Mouse (Mus musculus): ENCODE results near the gene Lmna. TPM values are rescaled to one million over a fixed set of nuclear protein-coding genes. Genes with fewer than 3 reads are reported as not detected.

Gene Lmna
- polyA plus RNA-seq, 1 experiment from 2014 or later = 17.9 TPM

GRCm38 (mm10) chr3:88505081-88505480 lies 4.7 kb downstream of the Lmna start:
- Histone ChIP-seq H3K27ac (ENCODE audit: low read depth, low read length) (no peak overlapping the region), H3K9me3 (ENCODE audit: control insufficient read depth, low read length) (no peaks in the 10 kb centered on the region), H3K4me3 (ENCODE audit: low read depth, low read length) (no peak overlapping the region), H3K36me3 (ENCODE audit: control insufficient read depth, insufficient read depth, low read length) (no peaks in the 10 kb centered on the region), H3K4me2 (no peak overlapping the region), H3K27me3 (ENCODE audit: control insufficient read depth, insufficient read depth, low read length) (peaks cover 22% of the 10 kb centered on the region), H3K9ac (ENCODE audit: low read length) (no peak overlapping the region), H3K4me1 (ENCODE audit: control insufficient read depth, insufficient read depth, low read length) (peaks cover 16% of the 10 kb centered on the region)
- DNase-seq (ENCODE audit: low spot score, missing footprints) (no peak), ATAC-seq (ENCODE audit: low FRiP score) (no peak)
- WGBS = 70% methylated on average over 6 of the region's 6 CpGs

GRCm38 (mm10) chr3:88503881-88504746 lies 5.6 kb downstream of the Lmna start:
- H3K4me3 ChIP-seq (ENCODE audit: low read depth, low read length) = no peak overlapping the region
- peak; percentile 85 for DNase-seq (ENCODE audit: low spot score, missing footprints)

DNA sequence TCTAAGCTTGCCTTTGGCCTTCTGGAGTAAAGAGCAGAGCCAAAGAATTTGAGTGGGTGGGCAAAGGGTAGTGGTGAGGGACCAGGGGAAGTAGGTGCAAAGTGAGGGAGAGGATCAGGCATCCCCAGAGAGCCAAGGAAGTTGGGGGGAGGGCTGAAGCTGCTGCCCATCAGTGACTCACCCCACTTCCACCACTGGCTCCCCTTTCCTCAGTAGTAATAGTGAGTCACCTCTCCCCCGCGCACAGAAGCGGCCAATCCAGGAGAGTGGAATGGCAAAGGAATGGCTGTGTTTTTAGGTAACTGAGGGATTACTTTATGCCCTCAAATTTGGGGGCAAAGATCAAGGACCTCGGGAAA lies 6.3 kb downstream of the Lmna start:
- Histone ChIP-seq H3K4me2 (peak overlapping the region; percentile 97), H3K4me3 (ENCODE audit: low read depth, low read length) (no peak overlapping the region; the same call in 1 of the 2 replicates), H3K27ac (ENCODE audit: low read depth, low read length) (no peak overlapping the region)

More at GRCm38 (mm10) chr3:88503881-88504746, 5.6 kb downstream of the Lmna start:
- no peak overlapping the region for H3K9ac ChIP-seq (ENCODE audit: low read length)
- H3K9me3 ChIP-seq (ENCODE audit: control insufficient read depth, low read length) = no peaks in the 10 kb centered on the region
- no peak overlapping the region for H3K27ac ChIP-seq (ENCODE audit: low read depth, low read length)
- H3K4me2 ChIP-seq = no peak overlapping the region
- peaks cover 11% of the 10 kb centered on the region; the same call in 1 of the 2 replicates for H3K4me1 ChIP-seq (ENCODE audit: control insufficient read depth, insufficient read depth, low read length)
- H3K27me3 ChIP-seq (ENCODE audit: control insufficient read depth, insufficient read depth, low read length) = peaks cover 22% of the 10 kb centered on the region
- WGBS = 41% methylated on average over 8 of the region's 8 CpGs
- ATAC-seq (ENCODE audit: low FRiP score) = no peak
- no peaks in the 10 kb centered on the region for H3K36me3 ChIP-seq (ENCODE audit: control insufficient read depth, insufficient read depth, low read length)

GRCm38 (mm10) chr3:88502641-88503504 lies 6.9 kb downstream of the Lmna start:
- no peak overlapping the region for H3K27ac ChIP-seq (ENCODE audit: low read depth, low read length)
- H3K4me1 ChIP-seq (ENCODE audit: control insufficient read depth, insufficient read depth, low read length) = peaks cover 11% of the 10 kb centered on the region; the same call in 1 of the 2 replicates
- no peaks in the 10 kb centered on the region for H3K9me3 ChIP-seq (ENCODE audit: control insufficient read depth, low read length)
- WGBS = 1% methylated on average over 53 of the region's 55 CpGs
- H3K4me2 ChIP-seq = peak overlapping the region; percentile 97
- peaks cover 22% of the 10 kb centered on the region for H3K27me3 ChIP-seq (ENCODE audit: control insufficient read depth, insufficient read depth, low read length)
- H3K36me3 ChIP-seq (ENCODE audit: control insufficient read depth, insufficient read depth, low read length) = no peaks in the 10 kb centered on the region
- H3K9ac ChIP-seq (ENCODE audit: low read length) = peak overlapping the region; percentile 64
- ATAC-seq (ENCODE audit: low FRiP score) (peak; percentile 83), DNase-seq (ENCODE audit: low spot score, missing footprints) (peak; percentile 93)
- H3K4me3 ChIP-seq (ENCODE audit: low read depth, low read length) = peak overlapping the region; percentile 47

More for the DNA sequence above, 6.3 kb downstream of the Lmna start:
- no peak for ATAC-seq (ENCODE audit: low FRiP score)
- 22% methylated on average over 4 of the region's 4 CpGs for WGBS
- Histone ChIP-seq H3K4me1 (ENCODE audit: control insufficient read depth, insufficient read depth, low read length) (peaks cover 11% of the 10 kb centered on the region; the same call in 1 of the 2 replicates), H3K9me3 (ENCODE audit: control insufficient read depth, low read length) (no peaks in the 10 kb centered on the region), H3K36me3 (ENCODE audit: control insufficient read depth, insufficient read depth, low read length) (no peaks in the 10 kb centered on the region), H3K27me3 (ENCODE audit: control insufficient read depth, insufficient read depth, low read length) (peaks cover 22% of the 10 kb centered on the region), H3K9ac (ENCODE audit: low read length) (no peak overlapping the region)
- no peak for DNase-seq (ENCODE audit: low spot score, missing footprints)

DNA sequence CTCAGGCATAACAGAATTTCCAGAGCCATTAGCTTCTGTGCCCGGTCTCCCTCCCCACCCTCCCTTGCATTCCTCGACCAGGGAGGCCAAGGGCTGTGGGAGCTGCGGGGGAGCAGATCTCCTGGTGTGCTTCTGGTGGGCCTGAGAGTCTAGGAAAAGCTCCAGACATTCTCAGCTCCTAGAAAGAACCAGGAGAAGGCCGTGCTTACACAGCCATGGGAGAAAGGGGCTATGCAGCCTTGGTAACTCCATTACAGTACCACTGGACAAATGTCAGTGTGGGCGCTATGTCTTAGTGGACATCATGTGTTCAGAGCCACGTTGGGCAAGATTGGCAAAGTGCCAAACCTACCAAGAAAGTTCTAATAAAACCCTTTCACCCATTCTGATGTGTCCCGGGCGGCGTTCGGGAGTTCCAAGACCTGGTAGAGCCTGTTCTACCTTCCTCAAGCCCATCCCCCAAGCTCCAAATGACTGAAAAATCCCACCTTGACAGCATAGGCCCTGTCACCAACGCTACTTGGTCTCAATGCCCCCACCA lies 7.7 kb downstream of the Lmna start:
- Histone ChIP-seq H3K36me3 (ENCODE audit: control insufficient read depth, insufficient read depth, low read length) (no peaks in the 10 kb centered on the region), H3K4me1 (ENCODE audit: control insufficient read depth, insufficient read depth, low read length) (peaks cover 11% of the 10 kb centered on the region; the same call in 1 of the 2 replicates), H3K27me3 (ENCODE audit: control insufficient read depth, insufficient read depth, low read length) (peaks cover 22% of the 10 kb centered on the region), H3K4me2 (peak overlapping the region; percentile 97), H3K9ac (ENCODE audit: low read length) (peak overlapping the region; percentile 64), H3K27ac (ENCODE audit: low read depth, low read length) (no peak overlapping the region), H3K9me3 (ENCODE audit: control insufficient read depth, low read length) (no peaks in the 10 kb centered on the region), H3K4me3 (ENCODE audit: low read depth, low read length) (peak overlapping the region; percentile 47)
- DNase-seq (ENCODE audit: low spot score, missing footprints) (peak; percentile 72), ATAC-seq (ENCODE audit: low FRiP score) (no peak)
- 14% methylated on average over 11 of the region's 11 CpGs for WGBS

DNA sequence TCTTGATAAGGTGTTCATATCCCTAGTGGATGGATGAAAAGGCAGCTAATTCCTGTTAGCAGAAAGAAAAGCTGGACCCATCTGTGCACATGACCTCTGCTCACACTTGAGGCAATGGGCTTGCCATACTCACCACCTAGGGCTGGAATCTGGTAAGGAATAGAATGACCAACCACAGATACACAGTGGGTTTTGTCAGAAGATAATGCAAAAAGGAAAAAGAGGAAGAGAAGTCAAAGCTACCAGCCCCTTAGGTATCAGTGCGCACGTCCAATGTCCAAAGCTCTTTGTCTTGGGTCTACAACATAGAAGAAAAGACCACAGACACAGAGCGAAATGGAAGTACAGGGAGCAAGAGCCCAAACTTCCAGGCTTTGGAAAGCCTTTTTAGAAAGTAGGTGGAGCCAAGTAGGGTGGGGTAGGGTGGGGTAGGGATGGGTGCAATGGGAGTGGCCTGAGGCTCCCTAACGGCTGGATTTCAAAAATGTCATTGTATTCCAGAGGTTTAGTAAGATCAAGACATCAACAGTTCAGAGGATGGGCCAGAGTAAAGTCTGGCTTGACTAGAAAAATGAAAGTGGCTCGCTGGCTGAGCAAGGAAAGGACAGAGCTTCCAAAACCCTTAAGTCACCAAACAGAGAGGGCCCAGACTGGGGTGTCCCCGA lies 8.3 kb downstream of the Lmna start:
- 58% methylated on average over 6 of the region's 6 CpGs for WGBS

GRCm38 (mm10) chr3:88500655-88501365 lies 8.9 kb downstream of the Lmna start:
- peaks cover 22% of the 10 kb centered on the region for H3K27me3 ChIP-seq (ENCODE audit: control insufficient read depth, insufficient read depth, low read length)
- no peak overlapping the region; the same call in 1 of the 2 replicates for H3K4me2 ChIP-seq
- DNase-seq (ENCODE audit: low spot score, missing footprints) = peak; percentile 75
- no peaks in the 10 kb centered on the region for H3K9me3 ChIP-seq (ENCODE audit: control insufficient read depth, low read length)
- no peak overlapping the region for H3K4me3 ChIP-seq (ENCODE audit: low read depth, low read length)
- 50% methylated on average over 4 of the region's 4 CpGs for WGBS
- peaks cover 11% of the 10 kb centered on the region; the same call in 1 of the 2 replicates for H3K4me1 ChIP-seq (ENCODE audit: control insufficient read depth, insufficient read depth, low read length)
- no peaks in the 10 kb centered on the region for H3K36me3 ChIP-seq (ENCODE audit: control insufficient read depth, insufficient read depth, low read length)
- no peak overlapping the region for H3K9ac ChIP-seq (ENCODE audit: low read length)
- H3K27ac ChIP-seq (ENCODE audit: low read depth, low read length) = no peak overlapping the region
- no peak for ATAC-seq (ENCODE audit: low FRiP score)

More for the DNA sequence above, 8.3 kb downstream of the Lmna start:
- Histone ChIP-seq H3K4me2 (no peak overlapping the region), H3K27me3 (ENCODE audit: control insufficient read depth, insufficient read depth, low read length) (peaks cover 22% of the 10 kb centered on the region), H3K27ac (ENCODE audit: low read depth, low read length) (no peak overlapping the region), H3K9ac (ENCODE audit: low read length) (no peak overlapping the region), H3K9me3 (ENCODE audit: control insufficient read depth, low read length) (no peaks in the 10 kb centered on the region), H3K4me1 (ENCODE audit: control insufficient read depth, insufficient read depth, low read length) (peaks cover 11% of the 10 kb centered on the region; the same call in 1 of the 2 replicates), H3K36me3 (ENCODE audit: control insufficient read depth, insufficient read depth, low read length) (no peaks in the 10 kb centered on the region), H3K4me3 (ENCODE audit: low read depth, low read length) (peak overlapping the region; percentile 47; the same call in 1 of the 2 replicates)
- ATAC-seq (ENCODE audit: low FRiP score) = no peak
- peak; percentile 82 for DNase-seq (ENCODE audit: low spot score, missing footprints)

GRCm38 (mm10) chr3:88500087-88500486 lies 9.7 kb downstream of the Lmna start:
- peak; percentile 78 for DNase-seq (ENCODE audit: low spot score, missing footprints)
- H3K27ac ChIP-seq (ENCODE audit: low read depth, low read length) = no peak overlapping the region
- no peaks in the 10 kb centered on the region for H3K36me3 ChIP-seq (ENCODE audit: control insufficient read depth, insufficient read depth, low read length)
- peaks cover 22% of the 10 kb centered on the region for H3K27me3 ChIP-seq (ENCODE audit: control insufficient read depth, insufficient read depth, low read length)
- no peak overlapping the region for H3K4me2 ChIP-seq
- WGBS = 86% methylated on average over 7 of the region's 7 CpGs
- H3K9me3 ChIP-seq (ENCODE audit: control insufficient read depth, low read length) = no peaks in the 10 kb centered on the region
- H3K9ac ChIP-seq (ENCODE audit: low read length) = no peak overlapping the region
- ATAC-seq (ENCODE audit: low FRiP score) = no peak
- H3K4me3 ChIP-seq (ENCODE audit: low read depth, low read length) = no peak overlapping the region
- H3K4me1 ChIP-seq (ENCODE audit: control insufficient read depth, insufficient read depth, low read length) = peaks cover 11% of the 10 kb centered on the region; the same call in 1 of the 2 replicates
